In the genomic region with DNA sequence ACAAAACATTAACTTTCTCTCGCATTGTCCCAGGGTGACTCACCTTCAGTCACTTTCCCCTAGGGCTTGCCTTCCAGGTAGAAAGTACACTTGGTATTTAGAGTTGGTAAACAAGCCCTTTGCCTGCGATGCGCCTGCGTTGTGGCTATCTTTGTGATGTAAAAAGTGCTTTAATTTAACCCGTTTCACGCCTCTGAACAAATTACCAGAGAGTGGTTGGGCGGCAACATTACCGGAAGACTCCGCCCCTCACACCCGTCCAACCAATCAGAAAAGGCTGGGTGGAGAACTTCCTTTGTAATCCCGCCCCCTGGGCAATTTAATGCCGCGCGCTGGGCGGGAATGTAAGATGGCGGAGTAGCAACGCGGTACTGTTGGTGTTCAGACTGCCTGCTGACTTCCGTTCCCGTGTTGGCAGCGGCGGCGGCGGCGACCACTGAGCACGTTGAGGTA, we compare ENCODE assay signal across 8 mouse cellular contexts. TPM values are rescaled to one million over a fixed set of nuclear protein-coding genes. Genes with fewer than 3 reads are reported as not detected.
A peak's percentile ranks its signal among the peaks of the same experiment; 100 is the strongest.
DNase-seq lines count a peak whose midpoint lies in the region; ATAC-seq and TF ChIP-seq lines count a peak whose summit lies in the region.

Gene Prps1 (plus strand): TSS at position 335 of the 453 bp plus-strand sequence.

- H3K9ac ChIP-seq in heart, embryonic 15.5 days, result peak within 1 kb of the TSS; percentile 52
- H3K9ac ChIP-seq in liver, embryonic 14.5 days (replicated peaks), result peak within 1 kb of the TSS; percentile 76
- peak within 1 kb of the TSS; percentile 49 for H3K9ac ChIP-seq in neural tube, embryonic 11.5 days (ENCODE audit: low read length)
- H3K9ac ChIP-seq in stomach, postnatal 0 days (ENCODE audit: low read length), result peak within 1 kb of the TSS; percentile 48

- H3K9me3 ChIP-seq in forebrain, embryonic 10.5 days, result no peaks in the 10 kb centered on the region
- no peaks in the 10 kb centered on the region for H3K9me3 ChIP-seq in heart, embryonic 15.5 days (replicated peaks)
- no peaks in the 10 kb centered on the region for H3K9me3 ChIP-seq in liver, embryonic 14.5 days (ENCODE audit: control insufficient read depth, low read length)
- no peaks in the 10 kb centered on the region for H3K9me3 ChIP-seq in neural tube, embryonic 11.5 days (ENCODE audit: control insufficient read depth, low read length)
- no peaks in the 10 kb centered on the region for H3K9me3 ChIP-seq in stomach, postnatal 0 days (ENCODE audit: control insufficient read depth, low read length)

- H3K27me3 ChIP-seq in forebrain, embryonic 10.5 days (ENCODE audit: poor library complexity, severe bottlenecking), result peaks cover 63% of the 10 kb centered on the region
- no peaks in the 10 kb centered on the region for H3K27me3 ChIP-seq in heart, embryonic 15.5 days
- H3K27me3 ChIP-seq in liver, embryonic 14.5 days (ENCODE audit: control insufficient read depth, insufficient read depth, low read length), result no peaks in the 10 kb centered on the region
- H3K27me3 ChIP-seq in neural tube, embryonic 11.5 days (ENCODE audit: control insufficient read depth, insufficient read depth, low read length), result peaks cover 5% of the 10 kb centered on the region; the same call in 1 of the 2 replicates
- H3K27me3 ChIP-seq in stomach, postnatal 0 days (ENCODE audit: control insufficient read depth, insufficient read depth, low read length), result no peaks in the 10 kb centered on the region

- DNase-seq in c-Kit-negative CD71-positive TER-119-positive erythroid progenitor cells, embryonic 14.5 days (ENCODE audit: low read depth, low spot score), result peak; percentile 86
- peak; percentile 81 for DNase-seq in forebrain, embryonic 10.5 days (ENCODE audit: extremely low spot score, low spot score)
- peak; percentile 90 to 91 for DNase-seq in kidney, postnatal 25 days
- DNase-seq in liver, embryonic 14.5 days (ENCODE audit: low read depth in 3 of 3, low spot score in 3 of 3), result peak; percentile 80 to 83 (median 81)
- peak; percentile 90 for DNase-seq in neural tube, embryonic 11.5 days (ENCODE audit: low spot score)
- DNase-seq in stomach, postnatal 0 days (ENCODE audit: low spot score), result peak; percentile 86

- 16% methylated on average over 26 of the region's 26 CpGs for WGBS in forebrain, embryonic 10.5 days
- WGBS in heart, embryonic 15.5 days, result 15% methylated on average over 26 of the region's 26 CpGs
- 14% methylated on average over 26 of the region's 26 CpGs for WGBS in liver, embryonic 14.5 days (ENCODE audit: insufficient replicate concordance)
- WGBS in neural tube, embryonic 11.5 days, result 17% methylated on average over 26 of the region's 26 CpGs
- WGBS in stomach, postnatal 0 days, result 21% methylated on average over 26 of the region's 26 CpGs

- peak; percentile 95 for ATAC-seq in CD4-positive, CD25-positive, alpha-beta regulatory T cell, adult 4 months
- ATAC-seq in heart, embryonic 15.5 days (replicated peaks; ENCODE audit: insufficient number of reproducible peaks, insufficient read depth, low FRiP score, low read depth), result peak; percentile 88
- peak; percentile 92 for ATAC-seq in liver, embryonic 14.5 days (ENCODE audit: insufficient read depth)
- peak; percentile 97 for ATAC-seq in neural tube, embryonic 11.5 days (ENCODE audit: insufficient read depth, low FRiP score, low TSS enrichment)
- peak; percentile 96 for ATAC-seq in stomach, postnatal 0 days (ENCODE audit: low FRiP score, low TSS enrichment)

- peaks cover 6% of the 10 kb centered on the region for H3K4me1 ChIP-seq in forebrain, embryonic 10.5 days
- no peaks in the 10 kb centered on the region for H3K4me1 ChIP-seq in heart, embryonic 15.5 days (replicated peaks)
- H3K4me1 ChIP-seq in liver, embryonic 14.5 days (replicated peaks; ENCODE audit: control insufficient read depth in 2 of 2, insufficient read depth in 2 of 2, low read length in 1 of 2), result peaks cover 0 to 2% of the 10 kb centered on the region in 2 experiments; a peak in 2 of 4 replicates
- no peaks in the 10 kb centered on the region for H3K4me1 ChIP-seq in neural tube, embryonic 11.5 days (ENCODE audit: control insufficient read depth, insufficient read depth, low read length)
- no peaks in the 10 kb centered on the region for H3K4me1 ChIP-seq in stomach, postnatal 0 days (replicated peaks; ENCODE audit: control insufficient read depth, insufficient read depth)

- no peak for TF ChIP-seq EP300 in liver, embryonic 14.5 days (IDR thresholded peaks at IDR 0.05; ENCODE audit: low read depth)
- TF ChIP-seq EP300 in stomach, postnatal 0 days (optimal IDR thresholded peaks at IDR 0.05), result no peak

- H3K27ac ChIP-seq in forebrain, embryonic 10.5 days, result peak within 1 kb of the TSS; percentile 86
- no peak within 1 kb of the TSS for H3K27ac ChIP-seq in heart, embryonic 15.5 days
- no peak within 1 kb of the TSS for H3K27ac ChIP-seq in liver, embryonic 14.5 days
- H3K27ac ChIP-seq in neural tube, embryonic 11.5 days (ENCODE audit: low read depth, low read length), result no peak within 1 kb of the TSS
- no peak within 1 kb of the TSS for H3K27ac ChIP-seq in stomach, postnatal 0 days (replicated peaks)

- H3K4me3 ChIP-seq in forebrain, embryonic 10.5 days, result peak within 1 kb of the TSS; percentile 62
- H3K4me3 ChIP-seq in heart, embryonic 15.5 days, result peak within 1 kb of the TSS; percentile 66
- peak within 1 kb of the TSS; percentile 69 to 79 for H3K4me3 ChIP-seq in liver, embryonic 14.5 days (ENCODE audit: insufficient read depth in 1 of 2, low read depth in 2 of 2, low read length in 2 of 2)
- H3K4me3 ChIP-seq in neural tube, embryonic 11.5 days (ENCODE audit: low read depth, low read length), result peak within 1 kb of the TSS; percentile 48
- peak within 1 kb of the TSS; percentile 49 for H3K4me3 ChIP-seq in stomach, postnatal 0 days (ENCODE audit: low read depth, low read length)

- peak within 1 kb of the TSS; percentile 73 for H3K4me2 ChIP-seq in heart, embryonic 15.5 days
- H3K4me2 ChIP-seq in liver, embryonic 14.5 days (ENCODE audit: low read depth), result peak within 1 kb of the TSS; percentile 72
- peak within 1 kb of the TSS; percentile 48 for H3K4me2 ChIP-seq in neural tube, embryonic 11.5 days (ENCODE audit: low read depth)
- H3K4me2 ChIP-seq in stomach, postnatal 0 days (replicated peaks; ENCODE audit: low read depth), result peak within 1 kb of the TSS; percentile 60

- no peaks in the 10 kb centered on the region for H3K36me3 ChIP-seq in forebrain, embryonic 10.5 days (replicated peaks)
- H3K36me3 ChIP-seq in heart, embryonic 15.5 days, result no peaks in the 10 kb centered on the region
- H3K36me3 ChIP-seq in liver, embryonic 14.5 days (replicated peaks; ENCODE audit: control insufficient read depth, insufficient read depth, low read depth), result no peaks in the 10 kb centered on the region
- H3K36me3 ChIP-seq in neural tube, embryonic 11.5 days (ENCODE audit: control insufficient read depth, insufficient read depth, low read length), result no peaks in the 10 kb centered on the region
- no peaks in the 10 kb centered on the region for H3K36me3 ChIP-seq in stomach, postnatal 0 days (ENCODE audit: control insufficient read depth, insufficient read depth, low read length)

- TF ChIP-seq CTCF in liver, embryonic 14.5 days (IDR thresholded peaks at IDR 0.05; ENCODE audit: low read depth), result no peak
- no peak for TF ChIP-seq CTCF in stomach, postnatal 0 days (IDR thresholded peaks at IDR 0.05; ENCODE audit: low read depth)

RNA-seq across cellular contexts. Expression of gene Prps1, which starts in this region (rescaled TPM):
- polyA plus RNA-seq in CD4-positive, CD25-positive, alpha-beta regulatory T cell, adult 4 months (2017; shearing (Covaris generic)), result 10 to 100 TPM; 43.8 to 45.7 TPM
- 96.9 and 99.1 TPM in 2 replicates for polyA plus RNA-seq in forebrain, embryonic 10.5 days (2016; fragmentation: Nextera tagmentation; extraction: Ambion mirVana)
- polyA plus RNA-seq in heart, embryonic 15.5 days (2015; fragmentation: Nextera tagmentation; extraction: Ambion mirVana), result 44.7 and 49.1 TPM in 2 replicates
- polyA plus RNA-seq in liver, embryonic 14.5 days (2012; rRNA removed), result 14.3 and 16.8 TPM in 2 replicates
- polyA plus RNA-seq in liver, embryonic 14.5 days (2014; fragmentation: Nextera tagmentation; extraction: Ambion mirVana), result 35.5 and 41.9 TPM in 2 replicates
- 82.4 and 83.8 TPM in 2 replicates for polyA plus RNA-seq in neural tube, embryonic 11.5 days (2014; fragmentation: Nextera tagmentation; extraction: Ambion mirVana)
- polyA plus RNA-seq in stomach, postnatal 0 days (2015; fragmentation: Nextera tagmentation; extraction: Ambion mirVana), result 18.2 and 18.3 TPM in 2 replicates
